Mouse (Mus musculus): ENCODE measurements at regions not wholly inside any gene's neighbourhood (a gene's known extent, or its start where the extent isn't known, plus 50 kb on each side); places are given as distances from the start of the nearest gene placed in this dataset.

- Histone ChIP-seq H3K4me1 (ENCODE audit: insufficient read depth, low read length) (no peaks in the 10 kb centered on the region), H3K9ac (replicated peaks; ENCODE audit: low read length, poor library complexity, severe bottlenecking) (no peak overlapping the region), H3K4me2 (ENCODE audit: low read depth, low read length, poor library complexity, severe bottlenecking) (no peak overlapping the region), H3K36me3 (ENCODE audit: insufficient read depth, low read length) (no peaks in the 10 kb centered on the region), H3K4me3 (ENCODE audit: low read depth, low read length) (no peak overlapping the region), H3K27ac (ENCODE audit: low read depth, low read length) (no peak overlapping the region), H3K9me3 (ENCODE audit: low read length) (no peaks in the 10 kb centered on the region), H3K27me3 (ENCODE audit: insufficient read depth, low read length) (no peaks in the 10 kb centered on the region)
- DNase-seq (ENCODE audit: low spot score) = peak; percentile 45
- 16% methylated on average over 6 of the region's 6 CpGs for WGBS
- no peak for TF ChIP-seq CTCF (IDR thresholded peaks at IDR 0.05)
- ATAC-seq (ENCODE audit: low FRiP score) = no peak
Measured at GRCm38 (mm10) chr8:88039286-88039685, 79.3 kb upstream of the Cnep1r1 start.

DNA sequence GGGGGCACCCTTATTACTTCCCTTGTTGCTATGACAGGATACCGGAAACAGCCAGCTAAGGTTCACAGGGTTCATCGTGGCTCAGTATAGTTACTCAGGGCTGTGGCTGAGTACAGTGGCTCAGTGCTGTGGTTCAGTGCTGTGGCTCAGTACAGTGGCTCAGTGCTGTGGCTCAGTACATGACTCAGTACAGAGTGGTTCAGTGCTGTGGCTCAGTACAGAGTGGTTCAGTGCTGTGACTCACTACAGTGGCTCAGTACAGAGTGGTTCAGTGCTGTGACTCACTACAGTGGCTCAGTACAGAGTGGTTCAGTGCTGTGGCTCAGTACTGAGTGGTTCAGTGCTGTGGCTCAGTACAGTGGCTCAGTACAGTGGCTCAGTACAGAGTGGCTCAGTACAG is 78.6 kb upstream of the Zfp423 start:
- no peak overlapping the region for H3K9ac ChIP-seq (replicated peaks; ENCODE audit: low read length, poor library complexity, severe bottlenecking)
- no peak for DNase-seq (ENCODE audit: low spot score)
- H3K4me3 ChIP-seq (ENCODE audit: low read depth, low read length) = no peak overlapping the region
- no peaks in the 10 kb centered on the region for H3K36me3 ChIP-seq (ENCODE audit: insufficient read depth, low read length)
- H3K27me3 ChIP-seq (ENCODE audit: insufficient read depth, low read length) = no peaks in the 10 kb centered on the region
- WGBS = 86% methylated on average over 2 of the region's 2 CpGs
- H3K9me3 ChIP-seq (ENCODE audit: low read length) = no peaks in the 10 kb centered on the region
- ATAC-seq (ENCODE audit: low FRiP score) = no peak
- no peak overlapping the region for H3K4me2 ChIP-seq (ENCODE audit: low read depth, low read length, poor library complexity, severe bottlenecking)
- H3K4me1 ChIP-seq (ENCODE audit: insufficient read depth, low read length) = no peaks in the 10 kb centered on the region
- no peak for TF ChIP-seq CTCF (IDR thresholded peaks at IDR 0.05)
- no peak overlapping the region for H3K27ac ChIP-seq (ENCODE audit: low read depth, low read length)

DNA sequence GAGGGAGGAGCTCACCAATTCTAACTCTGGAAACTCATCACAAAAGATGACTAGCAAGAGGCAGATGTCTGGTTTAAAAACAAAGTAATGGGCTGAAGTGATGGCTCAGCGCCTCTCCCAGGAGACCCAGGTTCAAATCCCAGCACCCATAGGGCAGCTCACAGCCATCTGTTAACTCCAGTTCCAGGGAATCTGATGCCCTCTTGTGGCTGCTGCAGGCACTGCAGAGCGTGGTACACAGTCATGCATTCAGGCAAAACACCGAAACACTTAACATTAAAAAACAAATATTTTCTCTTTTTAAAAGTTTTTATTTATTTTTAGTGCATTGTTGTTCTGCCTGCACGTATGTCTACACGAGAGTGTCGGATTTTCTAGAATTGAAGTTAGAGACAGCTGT is 73.7 kb upstream of the Zfp423 start:
- 76% methylated on average over 6 of the region's 6 CpGs for WGBS
- peak; percentile 55 for TF ChIP-seq CTCF (IDR thresholded peaks at IDR 0.05)
- H3K27ac ChIP-seq (ENCODE audit: low read depth, low read length) = no peak overlapping the region
- no peak overlapping the region for H3K4me3 ChIP-seq (ENCODE audit: low read depth, low read length)
- H3K36me3 ChIP-seq (ENCODE audit: insufficient read depth, low read length) = no peaks in the 10 kb centered on the region
- H3K4me2 ChIP-seq (ENCODE audit: low read depth, low read length, poor library complexity, severe bottlenecking) = no peak overlapping the region
- H3K9me3 ChIP-seq (ENCODE audit: low read length) = no peaks in the 10 kb centered on the region
- H3K9ac ChIP-seq (replicated peaks; ENCODE audit: low read length, poor library complexity, severe bottlenecking) = no peak overlapping the region
- ATAC-seq (ENCODE audit: low FRiP score) (no peak), DNase-seq (ENCODE audit: low spot score) (no peak)
- H3K27me3 ChIP-seq (ENCODE audit: insufficient read depth, low read length) = no peaks in the 10 kb centered on the region
- no peaks in the 10 kb centered on the region for H3K4me1 ChIP-seq (ENCODE audit: insufficient read depth, low read length)

DNA sequence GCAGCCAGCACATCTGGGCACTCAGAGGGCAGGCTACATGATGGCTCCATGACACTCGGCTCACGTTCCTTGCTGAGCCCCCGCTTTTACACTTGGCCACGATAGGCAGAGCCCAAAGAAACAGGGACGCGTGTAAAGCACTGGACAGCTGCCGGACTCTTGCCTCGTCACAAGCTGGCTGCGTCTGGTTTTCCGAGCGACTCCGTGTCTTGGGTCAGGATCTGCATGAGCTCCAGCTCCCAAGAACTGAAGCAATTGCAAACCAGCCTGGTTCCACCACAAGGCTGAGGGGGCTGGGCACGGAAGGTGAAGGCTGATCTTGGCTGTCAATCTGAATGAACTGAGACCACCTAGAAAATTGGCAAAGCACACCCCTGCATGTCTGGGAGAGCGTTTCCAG is 65.1 kb upstream of the Zfp423 start:
- no peak overlapping the region for H3K4me3 ChIP-seq (ENCODE audit: low read depth, low read length)
- H3K4me1 ChIP-seq (ENCODE audit: insufficient read depth, low read length) = no peaks in the 10 kb centered on the region
- peak; percentile 24 for DNase-seq (ENCODE audit: low spot score)
- no peak overlapping the region for H3K27ac ChIP-seq (ENCODE audit: low read depth, low read length)
- H3K4me2 ChIP-seq (ENCODE audit: low read depth, low read length, poor library complexity, severe bottlenecking) = no peak overlapping the region
- WGBS = 85% methylated on average over 14 of the region's 14 CpGs
- TF ChIP-seq CTCF (IDR thresholded peaks at IDR 0.05) = no peak
- H3K27me3 ChIP-seq (ENCODE audit: insufficient read depth, low read length) = no peaks in the 10 kb centered on the region
- no peak overlapping the region for H3K9ac ChIP-seq (replicated peaks; ENCODE audit: low read length, poor library complexity, severe bottlenecking)
- no peaks in the 10 kb centered on the region for H3K36me3 ChIP-seq (ENCODE audit: insufficient read depth, low read length)
- H3K9me3 ChIP-seq (ENCODE audit: low read length) = no peaks in the 10 kb centered on the region
- ATAC-seq (ENCODE audit: low FRiP score) = no peak

DNA sequence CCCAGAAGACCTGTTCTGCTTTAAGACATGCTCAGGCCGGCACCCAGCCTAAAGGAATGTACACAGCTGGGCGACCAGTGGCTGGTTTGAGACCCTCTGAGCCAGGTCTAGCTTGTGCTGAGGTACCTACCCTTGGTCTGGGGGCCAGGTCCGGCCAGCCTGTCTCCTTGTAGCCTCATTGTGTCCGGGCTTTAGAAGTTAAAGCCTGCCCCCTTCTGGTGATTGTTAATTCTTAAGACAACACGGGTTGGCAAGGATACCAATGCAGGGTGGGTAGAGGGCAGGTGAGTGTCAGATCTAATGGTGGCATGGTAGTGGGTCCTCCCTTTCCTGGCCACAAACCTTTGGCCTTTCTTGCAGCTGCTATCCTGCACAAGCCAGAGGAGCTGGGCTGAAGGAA is 64.0 kb upstream of the Zfp423 start:
- Histone ChIP-seq H3K4me1 (ENCODE audit: insufficient read depth, low read length) (no peaks in the 10 kb centered on the region), H3K9ac (replicated peaks; ENCODE audit: low read length, poor library complexity, severe bottlenecking) (no peak overlapping the region), H3K27ac (ENCODE audit: low read depth, low read length) (no peak overlapping the region), H3K4me3 (ENCODE audit: low read depth, low read length) (no peak overlapping the region), H3K9me3 (ENCODE audit: low read length) (no peaks in the 10 kb centered on the region), H3K27me3 (ENCODE audit: insufficient read depth, low read length) (no peaks in the 10 kb centered on the region), H3K36me3 (ENCODE audit: insufficient read depth, low read length) (no peaks in the 10 kb centered on the region), H3K4me2 (ENCODE audit: low read depth, low read length, poor library complexity, severe bottlenecking) (no peak overlapping the region)
- WGBS = 15% methylated on average over 5 of the region's 5 CpGs
- ATAC-seq (ENCODE audit: low FRiP score) (peak; percentile 49), DNase-seq (ENCODE audit: low spot score) (peak; percentile 87)
- peak; percentile 78 for TF ChIP-seq CTCF (IDR thresholded peaks at IDR 0.05)

GRCm38 (mm10) chr8:88022776-88023385 is 63.5 kb upstream of the Zfp423 start:
- Histone ChIP-seq H3K36me3 (ENCODE audit: insufficient read depth, low read length) (no peaks in the 10 kb centered on the region), H3K27me3 (ENCODE audit: insufficient read depth, low read length) (no peaks in the 10 kb centered on the region), H3K9ac (replicated peaks; ENCODE audit: low read length, poor library complexity, severe bottlenecking) (no peak overlapping the region), H3K27ac (ENCODE audit: low read depth, low read length) (no peak overlapping the region), H3K4me3 (ENCODE audit: low read depth, low read length) (no peak overlapping the region), H3K4me1 (ENCODE audit: insufficient read depth, low read length) (no peaks in the 10 kb centered on the region), H3K4me2 (ENCODE audit: low read depth, low read length, poor library complexity, severe bottlenecking) (no peak overlapping the region), H3K9me3 (ENCODE audit: low read length) (0 out of 2 replicates have a peak, but pooled peaks cover 3% of the 10 kb centered on the region)
- 0 out of 2 replicates have a peak, but pooled peaks have one; percentile 10 for ATAC-seq (ENCODE audit: low FRiP score)
- no peak; the same call in none of the 2 replicates for TF ChIP-seq CTCF (IDR thresholded peaks at IDR 0.05)
- DNase-seq (ENCODE audit: low spot score) = peak; percentile 10
- WGBS = 39% methylated on average over 16 of the region's 16 CpGs
